Mouse (Mus musculus) kidney, postnatal 4 days (tissue): ENCODE results near the gene Med10.

Source experiments
- DNase-seq, 2 experiments: peaks; one replicate each; pipeline ENCODE4 v3.0.0; 2021; ENCODE audit warnings: mixed read lengths in 2 of 2

Med10 gene

DNA sequence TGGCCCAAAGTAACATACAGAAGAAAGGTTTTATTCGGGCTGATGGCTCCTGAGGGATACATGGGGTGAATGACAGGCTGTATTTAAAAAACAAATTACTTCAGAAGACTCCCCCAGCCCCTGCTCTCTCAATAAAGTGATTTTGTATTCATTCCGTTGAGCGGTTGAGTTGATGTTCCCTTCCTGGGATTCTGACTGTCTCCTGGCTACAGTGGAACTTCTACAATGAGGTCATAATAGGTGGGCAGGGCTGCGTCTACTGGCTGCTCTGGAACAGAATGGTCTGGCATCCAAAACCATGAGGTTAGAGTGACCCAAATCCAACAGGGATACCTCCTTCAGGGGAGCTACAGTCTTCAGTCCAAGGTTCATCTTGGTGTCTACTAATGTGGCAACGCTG lies at the start of gene Med10:
Gene Med10, plus strand, starts transcription at position 301 of the 400 bp plus-strand sequence.
- no peak for DNase-seq

DNA sequence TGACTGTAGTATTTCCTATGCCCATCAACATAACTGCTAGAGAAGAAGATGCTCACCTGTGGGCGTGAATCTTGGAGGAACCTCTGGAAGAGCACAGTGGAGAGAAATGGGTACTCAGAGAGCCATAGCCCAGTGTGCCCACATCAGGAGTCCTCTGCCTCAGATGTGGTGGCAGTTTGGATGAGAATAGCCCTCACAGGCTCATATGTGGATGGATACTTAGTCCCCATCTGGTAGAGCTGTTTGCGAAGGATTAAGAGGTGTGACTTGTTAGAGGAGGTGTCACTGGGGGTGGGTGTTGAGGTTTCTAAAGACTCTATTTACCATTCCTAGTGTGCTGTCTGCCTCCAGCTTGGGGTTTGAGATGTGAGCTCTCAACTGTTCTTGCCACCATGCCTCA lies 49.3 kb upstream of the Med10 start:
- DNase-seq: no peak

GRCm38 (mm10) chr13:69758979-69759378 lies 43.2 kb upstream of the Med10 start:
- no peak for DNase-seq

GRCm38 (mm10) chr13:69761393-69761792 lies 40.8 kb upstream of the Med10 start:
- DNase-seq: no peak

DNA sequence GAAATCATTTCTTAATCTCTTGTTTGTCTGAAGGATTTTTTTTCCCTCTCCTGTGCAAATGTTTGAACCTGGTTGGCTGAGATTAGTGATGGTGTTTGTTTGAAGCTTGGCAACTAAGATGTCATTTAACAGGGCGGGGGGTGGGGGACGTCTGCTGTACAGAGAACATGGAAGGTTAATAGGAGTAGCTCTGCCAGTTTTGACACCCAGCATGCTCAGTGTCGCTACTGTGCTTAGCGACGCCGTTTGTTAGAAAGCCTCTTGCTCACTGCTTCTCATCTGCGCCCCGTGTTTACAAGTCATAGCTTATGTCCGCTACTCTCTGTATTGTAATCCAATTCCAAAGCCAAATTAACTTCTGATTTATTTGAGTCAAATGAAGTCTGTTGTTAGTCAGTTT lies 37.5 kb upstream of the Med10 start:
- no peak for DNase-seq

DNA sequence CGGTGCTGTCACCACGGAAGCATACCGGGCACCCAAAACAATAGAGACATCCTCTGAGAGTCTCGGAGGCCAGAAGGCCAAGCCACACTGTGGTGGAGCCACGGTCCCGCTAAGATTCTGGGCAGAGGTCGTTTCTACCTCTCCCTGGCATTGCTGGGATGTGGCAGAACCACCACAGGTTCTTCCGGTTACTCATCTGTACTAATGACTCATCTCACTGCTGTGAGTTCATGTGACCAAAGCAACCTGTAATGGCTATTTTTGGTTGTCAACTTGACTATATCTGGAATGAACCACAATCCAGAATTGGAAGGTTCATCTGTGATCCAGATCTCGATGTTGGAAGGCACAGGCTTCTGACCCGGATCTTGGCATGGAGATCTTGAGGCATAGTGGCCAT lies 34.0 kb upstream of the Med10 start:
- no peak for DNase-seq

DNA sequence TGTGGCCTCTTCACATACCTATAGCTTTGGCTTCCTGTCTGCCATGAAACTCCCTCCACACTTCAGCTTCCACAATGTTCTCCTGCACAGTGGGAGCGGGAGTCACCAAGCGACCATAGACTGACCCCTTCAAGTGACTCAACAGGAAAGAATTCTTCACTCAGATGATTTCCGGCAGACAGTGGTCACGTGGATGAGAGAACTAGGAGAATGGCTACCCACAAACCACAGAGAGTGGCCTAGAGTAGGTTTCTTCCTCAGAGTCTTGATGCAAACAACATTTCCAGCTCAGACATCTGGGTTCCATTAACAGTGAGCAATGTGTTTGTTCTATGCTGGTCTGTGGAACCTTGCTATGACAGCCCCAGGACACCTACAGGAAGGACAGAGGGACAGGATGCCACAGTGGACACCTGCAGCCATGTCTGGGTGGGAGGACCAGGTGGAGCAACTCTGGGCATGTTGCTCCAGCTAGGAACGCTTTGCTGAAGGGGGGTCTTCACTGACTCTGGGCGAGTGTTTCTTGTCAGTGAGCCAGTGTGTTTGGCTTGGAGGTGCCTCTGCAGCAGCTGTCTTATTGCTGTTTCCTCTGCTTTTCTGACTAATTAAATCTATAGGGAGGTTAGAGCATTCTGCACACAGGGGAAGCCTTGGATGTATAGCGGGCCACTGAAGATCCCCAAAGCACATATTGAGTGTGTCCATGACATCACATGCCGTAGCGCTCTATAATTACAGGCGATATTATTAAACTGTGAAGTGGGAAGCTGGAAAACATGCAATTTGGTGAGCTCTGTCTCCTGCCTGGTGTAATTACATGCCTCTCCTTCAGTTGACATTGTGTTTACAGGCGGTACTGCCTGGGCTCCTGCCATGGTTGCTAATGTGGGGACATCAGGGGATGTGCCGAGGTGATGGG lies 31.4 kb upstream of the Med10 start:
- no peak for DNase-seq

DNA sequence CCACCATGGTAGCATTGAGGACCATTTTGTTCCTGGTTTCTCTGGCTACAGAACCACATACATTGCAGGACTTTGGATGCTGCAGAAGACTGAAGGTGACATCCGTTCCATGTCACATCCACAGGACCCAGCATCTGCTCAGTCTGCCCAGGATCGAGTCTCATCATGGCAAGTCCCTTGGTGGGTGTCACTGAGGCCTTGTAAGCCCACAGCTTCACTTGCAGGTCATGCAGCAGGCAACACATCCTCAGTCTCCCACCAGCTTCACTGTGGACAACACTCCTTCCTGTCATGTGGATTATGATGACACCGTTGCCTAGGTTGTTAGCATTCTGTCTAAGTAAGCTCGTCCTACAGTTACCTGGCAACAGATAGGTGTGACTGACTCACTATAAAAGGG lies 29.8 kb upstream of the Med10 start:
- no peak for DNase-seq

GRCm38 (mm10) chr13:69778221-69778620 lies 24.0 kb upstream of the Med10 start:
- DNase-seq: no peak

GRCm38 (mm10) chr13:69788704-69789103 lies 13.5 kb upstream of the Med10 start:
- DNase-seq: no peak

GRCm38 (mm10) chr13:69791814-69792213 lies 10.4 kb upstream of the Med10 start:
- DNase-seq: no peak

DNA sequence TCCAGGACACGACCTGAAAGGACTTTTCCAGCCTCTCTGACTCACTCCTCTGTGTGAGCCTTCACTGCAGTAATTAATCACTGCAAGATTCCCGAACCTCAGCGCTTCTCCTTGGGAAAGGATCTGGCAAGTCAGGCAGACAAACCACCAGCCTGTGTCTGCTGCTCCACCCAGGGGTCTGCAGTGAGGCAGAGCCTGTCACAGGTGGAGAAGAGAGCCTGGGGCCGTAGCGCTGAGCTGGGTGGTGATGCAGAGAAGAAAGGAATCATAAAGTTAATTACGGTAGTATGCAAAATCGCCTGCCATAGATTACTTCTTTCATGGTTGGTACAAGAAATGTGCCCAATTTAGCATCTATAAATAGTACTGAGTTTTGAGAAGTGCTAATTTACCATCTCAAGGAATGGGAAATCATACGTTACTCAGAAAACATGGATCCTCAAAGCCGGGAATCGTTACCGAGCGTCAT lies 9.6 kb upstream of the Med10 start:
- DNase-seq: peak; percentile 9 to 30

- peak; percentile 21 to 47 for DNase-seq
Observed at GRCm38 (mm10) chr13:69794808-69795207, 7.4 kb upstream of the Med10 start.

DNA sequence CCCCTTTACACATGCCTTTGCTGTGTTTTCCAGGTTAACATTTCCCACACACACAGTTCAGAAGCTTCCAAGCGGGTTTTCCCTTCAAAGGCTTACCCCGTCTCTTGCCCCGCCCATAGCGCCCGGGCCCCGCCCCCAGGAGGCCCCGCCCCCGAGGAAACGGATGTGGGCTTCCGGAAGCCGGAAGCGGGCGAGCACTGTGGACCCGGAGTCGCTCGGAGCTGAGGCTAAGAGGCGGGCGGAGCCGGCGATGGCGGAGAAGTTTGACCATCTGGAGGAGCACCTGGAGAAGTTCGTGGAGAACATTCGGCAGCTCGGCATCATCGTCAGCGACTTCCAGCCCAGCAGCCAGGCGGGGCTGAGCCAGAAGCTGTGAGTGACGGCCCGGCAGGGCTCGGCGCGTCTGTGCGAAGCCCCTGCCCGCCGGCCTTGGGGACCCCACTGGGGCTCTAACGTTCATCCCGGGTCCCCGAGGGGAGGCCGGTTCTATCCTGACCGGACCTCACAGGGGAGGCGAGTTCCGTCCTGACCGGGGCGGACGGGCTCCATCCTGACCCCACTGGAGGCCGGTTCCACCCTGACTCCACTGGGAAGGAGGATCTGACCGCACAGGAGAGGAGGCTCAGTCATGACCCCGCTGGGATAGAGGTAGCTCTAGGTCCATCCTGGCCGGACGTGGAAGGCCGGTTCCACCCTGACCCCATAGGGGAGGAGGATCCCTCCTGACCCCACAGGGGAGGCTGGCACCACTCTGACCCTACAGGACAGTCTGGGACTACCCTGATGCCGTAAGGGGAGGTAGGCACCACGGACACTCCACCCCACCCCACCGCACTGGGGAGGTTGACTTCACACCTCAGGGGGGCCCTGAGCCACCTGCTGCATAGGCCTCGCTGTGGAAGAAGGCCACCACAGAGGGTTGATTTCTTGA lies 7.8 kb downstream of the Med10 start:
- DNase-seq: peak; percentile 97

DNA sequence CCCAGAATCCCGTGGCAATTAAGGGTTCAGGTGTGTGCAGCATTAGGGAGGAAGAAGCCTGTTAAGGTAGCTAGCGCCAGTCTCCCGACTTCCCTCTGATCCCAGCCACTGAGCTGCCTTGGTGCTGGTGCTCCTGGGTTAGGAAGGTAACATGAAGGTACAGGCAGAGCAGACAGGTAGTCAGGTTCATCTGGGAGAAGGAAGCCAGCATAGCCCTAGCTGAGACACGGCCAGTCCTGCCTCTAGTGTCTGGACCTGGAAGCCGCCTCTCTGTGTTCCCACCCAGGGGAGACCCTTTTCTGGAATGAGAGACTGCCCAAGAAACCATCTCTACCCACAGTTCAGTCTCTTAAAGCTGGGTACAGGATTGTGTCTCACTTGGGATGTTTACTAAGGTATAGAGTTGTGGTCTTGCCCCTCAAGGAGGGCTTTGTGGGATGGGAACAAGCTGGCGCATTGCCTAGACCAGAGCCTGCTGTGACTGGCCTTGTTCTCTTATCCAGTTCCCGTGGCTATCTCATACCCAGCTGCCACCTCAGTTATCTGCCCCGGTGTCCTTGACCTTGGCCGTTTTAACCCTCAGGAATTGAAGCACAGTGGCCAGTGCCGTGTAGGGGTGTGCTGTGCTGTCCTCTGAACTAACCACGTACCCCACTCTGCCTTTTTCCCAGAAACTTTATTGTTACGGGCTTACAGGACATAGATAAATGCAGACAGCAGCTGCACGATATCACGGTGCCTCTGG lies 8.9 kb downstream of the Med10 start:
- DNase-seq: no peak

GRCm38 (mm10) chr13:69813870-69814269 lies 11.7 kb downstream of the Med10 start:
- no peak for DNase-seq

DNA sequence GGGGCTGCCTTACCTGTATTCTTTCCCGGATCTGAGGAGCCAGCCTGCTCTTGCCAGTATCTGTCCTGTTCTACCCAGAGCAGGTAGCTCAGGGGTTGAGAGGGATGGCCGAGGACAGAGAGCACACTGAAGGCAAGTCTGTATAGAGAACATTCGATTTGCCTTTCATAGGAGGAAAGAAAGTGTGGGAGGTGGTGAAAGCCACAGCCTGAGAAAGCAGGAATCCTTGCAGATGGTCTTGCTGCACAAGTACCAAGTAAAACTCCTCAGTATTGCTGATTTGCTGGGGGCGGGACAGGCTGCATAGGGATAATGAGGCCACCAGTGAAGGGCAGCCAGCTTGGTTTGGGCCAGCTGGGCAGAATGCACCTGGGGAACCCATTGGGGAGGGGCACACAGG lies 16.1 kb downstream of the Med10 start:
- no peak for DNase-seq

DNA sequence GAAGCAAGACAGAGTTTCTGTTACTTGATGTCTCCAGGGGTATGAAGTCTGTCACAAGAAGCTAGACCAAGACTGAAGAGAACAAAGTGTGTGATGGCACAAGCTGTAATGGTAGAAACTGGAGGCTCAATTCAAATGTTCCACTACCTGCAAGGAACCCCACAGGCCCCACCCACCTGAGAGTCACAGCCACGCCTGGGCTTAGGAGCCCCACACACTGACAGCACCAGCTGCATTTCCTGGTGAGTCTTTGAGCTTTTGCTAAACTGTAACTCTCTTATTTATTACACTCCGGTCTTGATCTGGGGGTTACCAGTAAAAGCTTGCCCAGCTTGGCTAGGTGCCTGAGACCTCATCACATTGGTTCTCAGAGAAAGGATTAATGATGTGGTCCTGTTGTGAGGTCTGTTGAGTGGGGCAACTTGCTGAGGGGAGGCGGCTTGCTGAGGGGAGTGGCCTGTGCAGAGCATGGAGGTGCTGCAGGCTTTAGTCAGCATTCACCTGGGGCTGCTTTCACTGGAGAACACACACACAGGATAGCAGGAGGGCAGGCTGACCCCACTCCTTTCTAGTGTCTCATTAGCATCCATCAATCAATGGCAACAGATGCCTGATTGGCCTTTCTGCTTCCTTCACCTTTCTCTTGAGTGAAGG lies 19.1 kb downstream of the Med10 start:
- DNase-seq: no peak

GRCm38 (mm10) chr13:69823920-69824637 lies 21.9 kb downstream of the Med10 start:
- no peak for DNase-seq

- no peak for DNase-seq
Observed at GRCm38 (mm10) chr13:69825396-69826095, 23.4 kb downstream of the Med10 start.

DNA sequence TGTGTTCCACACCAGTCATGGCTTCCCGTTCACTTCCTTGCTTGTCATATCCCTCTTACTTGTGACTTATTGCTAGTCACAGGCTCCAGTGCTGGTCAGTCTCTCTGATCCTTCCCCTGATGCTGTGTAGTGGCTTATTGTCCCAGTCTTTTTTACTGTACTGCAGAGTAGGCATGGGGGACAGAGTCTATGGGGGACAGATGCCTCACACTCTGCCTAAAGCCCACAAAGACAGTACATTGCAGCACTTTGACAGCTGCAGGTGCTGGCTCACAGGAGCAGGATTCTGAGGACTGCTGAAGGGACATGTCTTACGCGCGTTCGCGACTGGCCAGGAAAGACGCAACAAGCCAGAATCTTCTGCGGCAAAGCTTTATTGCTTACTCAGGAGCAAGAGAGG lies 28.4 kb downstream of the Med10 start:
- DNase-seq: no peak
